In the genomic region with DNA sequence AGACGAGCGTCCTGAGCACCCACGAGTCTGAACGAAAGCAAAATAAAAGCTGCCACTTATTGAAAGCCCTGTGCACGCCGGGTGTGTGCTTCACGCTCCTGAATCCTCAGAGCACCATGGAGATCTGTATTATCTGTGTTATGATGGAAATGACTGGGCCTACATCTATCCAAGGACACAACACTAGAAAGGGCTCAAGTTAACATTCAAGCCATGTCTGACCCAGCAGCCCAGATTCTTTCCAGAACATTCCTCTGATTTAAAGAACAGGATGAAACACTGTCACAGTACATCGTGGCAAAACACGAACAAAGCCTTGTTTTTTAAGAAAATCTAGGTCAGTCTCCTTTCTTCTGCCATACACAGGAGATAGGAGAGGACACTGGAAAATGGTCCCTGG, we compare ENCODE assay signal across 23 mouse cellular contexts. TPM values are rescaled to one million over a fixed set of nuclear protein-coding genes. Genes with fewer than 3 reads are reported as not detected.
DNase-seq lines count a peak whose midpoint lies in the region; TF ChIP-seq lines count a peak whose summit lies in the region.
"Had no signal": no experiment of that assay in that cellular context is flagged by ENCODE, and none has a peak within 500 bp of the region (broad histone marks: within the 10 kb centered on the region; RNA-seq: fewer than 3 reads in every experiment).

No protein-coding gene starts in this region.

- no peak for TF ChIP-seq CTCF in layer of hippocampus, adult 2 months (conservative IDR thresholded peaks at IDR 0.05)

- peak; percentile 29 for DNase-seq in heart, adult 11 months
- no peak for DNase-seq in heart, postnatal 14 days
- DNase-seq in layer of hippocampus, adult 2 months (ENCODE audit: low spot score in 2 of 2) = no peak
- no peak for DNase-seq in layer of hippocampus, adult 8-10 months (ENCODE audit: low spot score in 2 of 2)
- peak; percentile 9 for DNase-seq in Muller cell, postnatal 12 days (ENCODE audit: inconsistent ontology term)
- no peak for DNase-seq in kidney, adult 18-20 months
- DNase-seq: adrenal gland, adult 2 months; adrenal gland, postnatal 10 days; adrenal gland, postnatal 25 days; B cell, adult 2 months; cerebellum, adult 11 months; cerebellum, adult 18-20 months; cerebellum, adult 8-10 months; cerebellum, adult 9-11 months; cerebellum, postnatal 14 days; cerebellum, postnatal 36 days had no signal

- intact Hi-C loops in heart, postnatal 14 days (cut with DNase I) = no loop called here

- peak overlapping the region; percentile 56; the same call in 1 of the 2 replicates for H3K27ac ChIP-seq in layer of hippocampus, adult 2 months
- H3K27ac ChIP-seq: embryonic facial prominence, embryonic 13.5 days; embryonic facial prominence, embryonic 15.5 days; forebrain, embryonic 10.5 days; forebrain, embryonic 12.5 days had no signal

- H3K4me3 ChIP-seq in layer of hippocampus, adult 2 months = no peak overlapping the region
- H3K4me3 ChIP-seq: embryonic facial prominence, embryonic 13.5 days; embryonic facial prominence, embryonic 15.5 days; erythroblast, embryonic 14.5 days; forebrain, embryonic 10.5 days; forebrain, embryonic 12.5 days had no signal

RNA-seq across cellular contexts. Expression of a gene that starts 13.3 kb away (rescaled TPM):
- total RNA-seq in heart, postnatal 14 days (2021) = 1 to 10 TPM in 1 of 2 experiments, under 1 TPM in 1; 0.24 to 1.2 TPM
- total RNA-seq in layer of hippocampus, adult 2 months (2021) = 10 to 100 TPM; 15.7 to 16.4 TPM
- 10 to 100 TPM; 10.0 to 14.9 (median 12.5) TPM for total RNA-seq in layer of hippocampus, adult 8-10 months (2022)
- total RNA-seq: CH12.LX; common myeloid progenitor, adult 5-6 weeks had no signal

Comparison
In these comparisons a context has a peak if more than half of its experiments do, and no peak if none do; other contexts are left out.
1. DNase-seq: peak in heart, adult 11 months (single experiment) and Muller cell, postnatal 12 days (single experiment); none in heart, postnatal 14 days (0 of 2), layer of hippocampus, adult 2 months (0 of 2), layer of hippocampus, adult 8-10 months (0 of 2) and kidney, adult 18-20 months (single experiment).
2. RNA of a gene that starts 13.3 kb away (total RNA-seq): 15.7 to 16.4 TPM in layer of hippocampus, adult 2 months and 10.0 to 14.9 TPM in layer of hippocampus, adult 8-10 months; 0.24 to 1.2 TPM in heart, postnatal 14 days; every median in the first group is over 4 times any median in the second.